Mouse (Mus musculus) bone marrow macrophage, adult 2 months (primary cell): ENCODE results near the gene Ttll5.

Experiments used
- CTCF ChIP-seq: IDR thresholded peaks from 2 replicates; pipeline ENCODE4 v1.5.1; 2012; ENCODE audit warnings: low read depth, mild to moderate bottlenecking, low read length, moderate library complexity
- POLR2A ChIP-seq: IDR thresholded peaks from 2 replicates; pipeline ENCODE4 v1.6.1; 2012; ENCODE audit warnings: mild to moderate bottlenecking, low read depth, low read length, borderline replicate concordance

GRCm38 (mm10) chr12:86000641-86001073 lies 176.2 kb downstream of the Ttll5 start:
- no peak; the same call in 1 of the 2 replicates for TF ChIP-seq CTCF
- TF ChIP-seq POLR2A, result no peak
